20 mouse cellular contexts compared by ENCODE assay signal in the genomic region with DNA sequence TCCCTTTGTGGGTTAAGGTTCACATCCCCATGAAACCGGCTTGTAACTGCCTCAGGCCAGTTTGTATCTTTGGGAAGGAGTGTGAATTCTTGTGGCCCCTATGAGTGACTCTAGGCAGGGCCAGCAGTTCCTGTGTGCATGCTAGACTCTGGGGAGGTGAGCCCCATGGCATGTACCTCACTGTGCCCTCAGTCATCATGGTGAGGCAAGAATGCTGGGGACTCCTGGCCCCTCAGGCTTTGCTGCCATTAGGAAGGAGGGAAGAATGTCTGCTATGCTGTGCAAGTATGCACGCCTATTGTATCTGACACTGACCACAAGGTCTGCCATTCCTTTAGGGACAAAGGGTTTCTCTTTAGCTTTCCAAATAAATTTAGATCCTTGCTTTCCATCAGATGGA. TPM values are rescaled to one million over a fixed set of nuclear protein-coding genes. Genes with fewer than 3 reads are reported as not detected.
DNase-seq lines count a peak whose midpoint lies in the region; ATAC-seq and TF ChIP-seq lines count a peak whose summit lies in the region.
"Had no signal": no experiment of that assay in that cellular context is flagged by ENCODE, and none has a peak within 500 bp of the region (broad histone marks: within the 10 kb centered on the region; RNA-seq: fewer than 3 reads in every experiment).

No protein-coding gene starts in this region.

- H3K9me3 ChIP-seq in heart, embryonic 15.5 days (replicated peaks), result no peaks in the 10 kb centered on the region
- no peaks in the 10 kb centered on the region for H3K9me3 ChIP-seq in CH12.LX (replicated peaks; ENCODE audit: low read length)
- H3K9me3 ChIP-seq in embryonic facial prominence, embryonic 10.5 days, result no peaks in the 10 kb centered on the region
- H3K9me3 ChIP-seq: neural tube, embryonic 15.5 days had no signal

- peak; percentile 28 for DNase-seq in embryo, embryonic 10 days (ENCODE audit: low spot score)
- no peak for DNase-seq in embryo, embryonic 11 days
- DNase-seq in heart, postnatal 10 days, result no peak
- no peak for DNase-seq in CH12.LX (ENCODE audit: extremely low read depth)
- DNase-seq in embryonic facial prominence, embryonic 10.5 days (ENCODE audit: low spot score), result peak; percentile 22
- DNase-seq in adrenal gland, adult 18-20 months (ENCODE audit: low spot score in 2 of 2), result no peak
- DNase-seq in layer of hippocampus, postnatal 10 days (ENCODE audit: low spot score in 2 of 2), result no peak
- DNase-seq: adrenal gland, postnatal 10 days; cerebellum, adult 8-10 months; gastrocnemius, adult 2 months; kidney, adult 8-10 months; lung, postnatal 14 days; right cerebral cortex, postnatal 25 days had no signal

- in situ Hi-C loops in CH12.LX (cut with MboI; ENCODE audit: low pct_ligation_motif_present, low pct_unique_long_range_greater_than_20kb, low sequenced_read_pairs), result no loop called here

- no peak overlapping the region for H3K4me3 ChIP-seq in heart, embryonic 15.5 days
- H3K4me3 ChIP-seq in CH12.LX (replicated peaks in 1 of 3; ENCODE audit: low read depth in 2 of 3, low read length in 2 of 3, poor library complexity in 1 of 3), result no peak overlapping the region
- H3K4me3 ChIP-seq in embryonic facial prominence, embryonic 10.5 days, result no peak overlapping the region
- H3K4me3 ChIP-seq: erythroblast, embryonic 14.5 days; gastrocnemius, adult 2 months; neural tube, embryonic 15.5 days had no signal

- no peak for ATAC-seq in heart, embryonic 15.5 days (replicated peaks; ENCODE audit: insufficient number of reproducible peaks, insufficient read depth, low FRiP score, low read depth)
- ATAC-seq: forebrain, embryonic 16.5 days had no signal

- peak overlapping the region; percentile 66 for H3K27ac ChIP-seq in heart, embryonic 15.5 days
- H3K27ac ChIP-seq in CH12.LX (ENCODE audit: insufficient read depth, low read depth), result peak overlapping the region; percentile 49; the same call in 1 of the 2 replicates
- peak overlapping the region; percentile 59; the same call in 1 of the 2 replicates for H3K27ac ChIP-seq in embryonic facial prominence, embryonic 10.5 days (replicated peaks)
- H3K27ac ChIP-seq: gastrocnemius, adult 2 months; neural tube, embryonic 15.5 days had no signal

- dilution Hi-C loops in CH12.LX (cut with MboI; ENCODE audit: extremely low pct_ligation_motif_present, extremely low pct_unique_long_range_greater_than_20kb, low sequenced_read_pairs), result no loop called here

- no peak overlapping the region for H3K4me2 ChIP-seq in heart, embryonic 15.5 days
- no peak overlapping the region for H3K4me2 ChIP-seq in CH12.LX (ENCODE audit: insufficient read depth, low read depth, poor library complexity, severe bottlenecking)
- H3K4me2 ChIP-seq: midbrain, embryonic 11.5 days; neural tube, embryonic 15.5 days had no signal

- H3K36me3 ChIP-seq in heart, embryonic 15.5 days, result peaks cover 38% of the 10 kb centered on the region
- H3K36me3 ChIP-seq in CH12.LX (replicated peaks in 1 of 2; ENCODE audit: control insufficient read depth in 1 of 2, insufficient read depth in 1 of 2, low read length in 1 of 2), result peaks cover 85 to 96% of the 10 kb centered on the region in 2 experiments
- peaks cover 54% of the 10 kb centered on the region for H3K36me3 ChIP-seq in embryonic facial prominence, embryonic 10.5 days (replicated peaks)

- peaks cover 6% of the 10 kb centered on the region for H3K79me2 ChIP-seq in CH12.LX (replicated peaks; ENCODE audit: control insufficient read depth, extremely low read depth, insufficient read depth, poor library complexity, severe bottlenecking)

- no peak for TF ChIP-seq RAD21 in CH12.LX (IDR thresholded peaks at IDR 0.05; ENCODE audit: low read depth, low read length)

- no peaks in the 10 kb centered on the region for H3K27me3 ChIP-seq in heart, embryonic 15.5 days
- no peaks in the 10 kb centered on the region for H3K27me3 ChIP-seq in CH12.LX (replicated peaks)
- no peaks in the 10 kb centered on the region for H3K27me3 ChIP-seq in embryonic facial prominence, embryonic 10.5 days (replicated peaks; ENCODE audit: low read depth, poor library complexity, severe bottlenecking)
- H3K27me3 ChIP-seq: neural tube, embryonic 15.5 days had no signal

- TF ChIP-seq EP300 in CH12.LX (IDR thresholded peaks at IDR 0.05; ENCODE audit: low read length), result no peak

- 44% methylated on average over 2 of the region's 2 CpGs for WGBS in heart, embryonic 15.5 days
- WGBS in embryonic facial prominence, embryonic 10.5 days, result 53% methylated on average over 2 of the region's 2 CpGs

- no peak for TF ChIP-seq CTCF in CH12.LX (conservative IDR thresholded peaks at IDR 0.05 in 1 of 2, IDR thresholded peaks at IDR 0.05 in 1 of 2; ENCODE audit: low read depth in 2 of 2, low read length in 2 of 2)

- no peak; the same call in 1 of the 2 replicates for TF ChIP-seq POLR2A in CH12.LX (IDR thresholded peaks at IDR 0.05; ENCODE audit: low read depth, low read length)

- intact Hi-C loops in heart, postnatal 10 days (cut with DNase I), result no loop called here

- H3K4me1 ChIP-seq in heart, embryonic 15.5 days (replicated peaks), result peaks cover 39% of the 10 kb centered on the region
- peaks cover 50 to 89% of the 10 kb centered on the region in 2 experiments for H3K4me1 ChIP-seq in CH12.LX (ENCODE audit: control insufficient read depth in 1 of 2, insufficient read depth in 2 of 2)
- peaks cover 13% of the 10 kb centered on the region for H3K4me1 ChIP-seq in embryonic facial prominence, embryonic 10.5 days
- H3K4me1 ChIP-seq: neural tube, embryonic 15.5 days had no signal

- no peak overlapping the region for H3K9ac ChIP-seq in heart, embryonic 15.5 days
- no peak overlapping the region for H3K9ac ChIP-seq in CH12.LX (ENCODE audit: insufficient read depth, low read depth)
- H3K9ac ChIP-seq: neural tube, embryonic 15.5 days had no signal

TF ChIP-seq in CH12.LX, 34 proteins besides CTCF, POLR2A, EP300 and RAD21:
- TF ChIP-seq NELFE (IDR thresholded peaks at IDR 0.05; ENCODE audit: low read depth, low read length) (no peak), ETS1 (conservative IDR thresholded peaks at IDR 0.05; ENCODE audit: low read depth, low read length) (no peak), JUN (IDR thresholded peaks at IDR 0.05; ENCODE audit: insufficient read depth, low read depth, low read length) (no peak), MXI1 (IDR thresholded peaks at IDR 0.05; ENCODE audit: low read depth, low read length) (no peak), ZKSCAN1 (IDR thresholded peaks at IDR 0.05; ENCODE audit: borderline replicate concordance, low read depth, low read length) (no peak), RCOR1 (conservative IDR thresholded peaks at IDR 0.05; ENCODE audit: low read depth, low read length) (no peak)

RNA-seq across cellular contexts. Expression of gene Stard5, which starts 9.4 kb away (rescaled TPM):
- 29.8 and 36.0 TPM in 2 replicates for polyA plus RNA-seq in heart, embryonic 15.5 days (2015; fragmentation: Nextera tagmentation; extraction: Ambion mirVana)
- 10 to 100 TPM; 19.5 to 22.9 TPM for total RNA-seq in heart, postnatal 10 days (2021)
- total RNA-seq in CH12.LX (2012; rRNA removed) (37.6 and 44.9 TPM in 2 replicates), CH12.LX (2014; rRNA removed) (30.1 and 31.7 TPM in 2 replicates)
- 33.1 and 39.2 TPM in 2 replicates for polyA plus RNA-seq in CH12.LX (2012; ENCODE audit: insufficient read length, low read depth)
- polyA plus RNA-seq in embryonic facial prominence, embryonic 10.5 days (2016; fragmentation: Nextera tagmentation; extraction: Ambion mirVana), result 15.1 and 16.8 TPM in 2 replicates
- 10 to 100 TPM; 22.9 to 26.0 TPM for total RNA-seq in adrenal gland, adult 18-20 months (2021)
- 10 to 100 TPM; 13.4 to 16.4 TPM for total RNA-seq in layer of hippocampus, postnatal 10 days (2021)

RNA-seq across cellular contexts. Expression of gene Tmc3, which starts 56.4 kb away (rescaled TPM):
- polyA plus RNA-seq in heart, embryonic 15.5 days (2015; fragmentation: Nextera tagmentation; extraction: Ambion mirVana), result 0.64 and 2.0 TPM in 2 replicates
- total RNA-seq in heart, postnatal 10 days (2021), result 1 to 10 TPM; 1.8 to 1.9 TPM
- total RNA-seq in CH12.LX (2012; rRNA removed) (1.3 and 2.2 TPM in 2 replicates), CH12.LX (2014; rRNA removed) (1.2 and 1.3 TPM in 2 replicates)
- polyA plus RNA-seq in CH12.LX (2012; ENCODE audit: insufficient read length, low read depth), result 2.3 and 3.0 TPM in 2 replicates
- polyA plus RNA-seq in embryonic facial prominence, embryonic 10.5 days (2016; fragmentation: Nextera tagmentation; extraction: Ambion mirVana), result 0.72 and 1.0 TPM in 2 replicates
- under 1 TPM; 0.10 to 0.13 TPM for total RNA-seq in adrenal gland, adult 18-20 months (2021)
- under 1 TPM; 0.18 to 0.55 TPM for total RNA-seq in layer of hippocampus, postnatal 10 days (2021)
- total RNA-seq: gastrocnemius, adult 2 months; granulocyte monocyte progenitor cell, adult 5-6 weeks had no signal
- polyA plus RNA-seq: C2C12; erythroblast, embryonic 14.5 days had no signal

Comparison
In these comparisons a context has a peak if more than half of its experiments do, and no peak if none do; other contexts are left out.
1. DNase-seq: peak in embryo, embryonic 10 days (single experiment) and embryonic facial prominence, embryonic 10.5 days (single experiment); none in embryo, embryonic 11 days (single experiment), heart, postnatal 10 days (0 of 2), CH12.LX (single experiment), adrenal gland, adult 18-20 months (0 of 2) and layer of hippocampus, postnatal 10 days (0 of 2).
2. Peak in every context shown above with its lines, with median percentiles within 50 percentile points of each other: H3K27ac ChIP-seq.